Mouse (Mus musculus) cerebellum, adult 2 months (tissue): ENCODE data around the gene Psmb7.

Source experiments
- CTCF ChIP-seq: fragments of 200-500 bp; IDR thresholded peaks from 2 replicates; pipeline ENCODE4 v1.5.1; 2011; ENCODE audit warnings: low read depth, mild to moderate bottlenecking, control low read depth, low read length, moderate library complexity, borderline replicate concordance; ENCODE audit not compliant: insufficient read depth
- POLR2A ChIP-seq: fragments of 200-500 bp; IDR thresholded peaks from 2 replicates; pipeline ENCODE4 v1.6.1; 2011; ENCODE audit warnings: low read length, control low read depth, borderline replicate concordance; ENCODE audit not compliant: insufficient read depth

DNA sequence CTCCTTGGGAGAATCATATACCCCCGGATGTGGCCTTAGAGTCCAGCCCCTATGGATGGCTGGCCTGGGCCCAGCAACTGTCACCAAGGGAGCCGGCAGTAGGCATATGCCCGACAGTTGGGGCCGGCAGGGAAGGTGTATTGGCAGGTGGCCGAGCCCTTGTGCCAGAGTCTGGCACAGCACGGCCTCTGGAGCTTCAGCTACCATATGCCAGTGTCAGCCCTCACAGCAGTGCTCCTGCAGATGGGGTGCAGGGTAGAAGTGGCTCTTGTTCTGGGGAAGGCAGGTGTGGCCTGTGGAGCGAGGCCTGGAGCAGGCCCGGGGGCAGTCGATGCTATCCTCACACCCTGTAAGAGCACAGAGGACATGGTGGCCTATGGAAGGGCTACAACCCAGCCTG lies 104.2 kb downstream of the Psmb7 start:
- TF ChIP-seq POLR2A: no peak
- TF ChIP-seq CTCF: no peak
